Mouse (Mus musculus): ENCODE data around the gene D10Wsu102e.

DNA sequence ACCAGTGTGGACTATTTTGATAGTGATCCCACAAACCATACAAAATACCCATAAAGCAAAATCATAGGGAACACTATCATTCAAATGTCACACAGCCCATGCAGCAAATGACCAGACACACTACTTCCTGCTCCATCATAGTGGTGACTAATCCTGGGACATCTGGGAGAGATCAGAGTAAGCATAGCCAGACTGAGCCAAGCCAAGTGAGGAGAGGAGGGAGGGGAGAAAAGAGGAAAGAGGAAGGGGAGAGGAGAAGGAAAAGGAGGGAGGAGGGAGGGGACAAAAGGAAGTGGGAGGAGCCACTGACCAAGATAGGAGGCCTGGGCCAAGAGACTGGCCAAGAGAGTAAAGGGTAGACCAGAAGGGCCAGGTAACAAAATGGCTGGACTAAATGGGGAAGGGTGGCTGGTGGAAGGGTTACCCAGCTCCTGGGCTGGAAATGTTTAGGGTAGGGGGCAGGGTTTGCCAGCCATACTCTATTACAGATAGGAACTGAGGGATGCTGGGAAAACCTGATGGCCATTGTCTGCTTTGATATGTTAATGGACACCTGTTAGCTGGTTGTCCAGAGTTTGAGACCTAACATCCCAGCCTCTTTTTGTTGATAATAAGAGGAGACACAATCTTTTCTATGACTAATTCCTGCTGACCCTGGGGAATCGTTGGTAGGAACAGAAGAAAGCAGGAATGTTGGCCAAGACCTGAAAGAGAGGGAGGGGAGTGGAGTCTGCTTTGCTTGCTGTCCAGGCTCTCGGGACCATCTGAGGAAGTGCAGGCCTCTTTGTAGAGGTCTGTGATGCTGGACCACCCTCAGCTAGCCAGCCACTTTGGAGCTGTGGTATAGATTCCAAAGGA is 16.0 kb upstream of the D10Wsu102e start:
- TF ChIP-seq EP300 (IDR thresholded peaks at IDR 0.05) (no peak), CTCF (IDR thresholded peaks at IDR 0.05) (no peak)

All from lung, postnatal 0 days (tissue).